ENCODE assay signal across 14 mouse cellular contexts in genomic region chr14:13389081-13389480, GRCm38 (mm10).
"Had no signal": no experiment of that assay in that cellular context is flagged by ENCODE, and none has a peak within 500 bp of the region (broad histone marks: within the 10 kb centered on the region; RNA-seq: fewer than 3 reads in every experiment).

No protein-coding gene starts in this region.

- H3K4me2 ChIP-seq: intestine, embryonic 15.5 days; liver, embryonic 13.5 days; midbrain, embryonic 12.5 days had no signal

- H3K9ac ChIP-seq: intestine, embryonic 15.5 days; liver, embryonic 13.5 days; midbrain, embryonic 12.5 days had no signal

- DNase-seq: kidney, adult 11 months; kidney, adult 9 months; kidney, postnatal 14 days; kidney, postnatal 4 days; layer of hippocampus, postnatal 36 days; liver, embryonic 13.5 days; lung, adult 2 months; thymus, adult 2 months; thymus, postnatal 14 days; thymus, postnatal 4 days had no signal

- ATAC-seq: intestine, embryonic 15.5 days had no signal

- H3K27ac ChIP-seq: intestine, embryonic 15.5 days; left cerebral cortex, adult 2 months; liver, embryonic 13.5 days; macrophage; midbrain, embryonic 12.5 days had no signal

- H3K9me3 ChIP-seq: intestine, embryonic 15.5 days; liver, embryonic 13.5 days; midbrain, embryonic 12.5 days had no signal

- H3K4me1 ChIP-seq: intestine, embryonic 15.5 days; liver, embryonic 13.5 days; midbrain, embryonic 12.5 days had no signal

- H3K4me3 ChIP-seq: intestine, embryonic 15.5 days; left cerebral cortex, adult 2 months; liver, embryonic 13.5 days; midbrain, embryonic 12.5 days had no signal

- H3K27me3 ChIP-seq: intestine, embryonic 15.5 days; liver, embryonic 13.5 days; midbrain, embryonic 12.5 days had no signal

- H3K36me3 ChIP-seq: intestine, embryonic 15.5 days; liver, embryonic 13.5 days; midbrain, embryonic 12.5 days had no signal
